Mouse (Mus musculus) Patski (cell line): ENCODE results near the gene Wbp2nl. TPM values are rescaled to one million over a fixed set of nuclear protein-coding genes. Genes with fewer than 3 reads are reported as not detected.
A peak's percentile ranks its signal among the peaks of the same experiment; 100 is the strongest.

ENCODE experiments used
- ATAC-seq: fragments of 100-300 bp; one replicate; pipeline ENCODE4 v1.8.0; 2021
- CTCF ChIA-PET: fragments of 350-600 bp; sonication (Branson Sonifier 250); formaldehyde crosslinking; loops from one replicate; lab custom pipeline; 2022; ENCODE audit warnings: inconsistent platforms; lab: Charles Lee
- POLR2A ChIA-PET: fragments of 350-600 bp; sonication (Branson Sonifier 250); formaldehyde crosslinking; loops from one replicate; lab custom pipeline; 2022; ENCODE audit warnings: antibody characterized with exemption, inconsistent platforms; lab: Charles Lee
- DNase-seq: peaks from one replicate; pipeline ENCODE4 v3.0.0-alpha.2; 2011; ENCODE audit warnings: low read depth, low spot score
- H3K27me3 ChIP-seq: fragments of 371-371 bp; one replicate; pipeline ENCODE4 v1.5.1; 2021
- CTCF ChIP-seq: fragments of 100-300 bp; IDR thresholded peaks from one replicate; pipeline ENCODE4 v1.5.1; 2021
- in situ Hi-C: fragments of 300-500 bp; cut with MboI; formaldehyde crosslinking; loops from 3 replicates; pipeline ENCODE4 v1.11.1; 2018; ENCODE audit warnings: low pct_unique_long_range_greater_than_20kb, mixed read lengths
- polyA plus RNA-seq: library from polyadenylated mRNA; unstranded; gene quantifications from one replicate; pipeline ENCODE4 v1.2.3, GENCODE M21; 2021

The Wbp2nl gene
- polyA plus RNA-seq, 1 experiment from 2014 or later: not detected

- POLR2A ChIA-PET: interaction anchor here (1.4 kb wide), 1 partner anchor 35 kb away, joined by 3 read pairs; no protein-coding TSS in a partner anchor
- TF ChIP-seq CTCF: no peak
- ATAC-seq (no peak), DNase-seq (no peak)
- CTCF ChIA-PET: interaction anchor here (1.8 kb wide), 1 partner anchor 14 kb away, joined by 5 read pairs; the partner anchor contains the start of gene Ndufa6
- H3K27me3 ChIP-seq: no peaks in the 10 kb centered on the region
- in situ Hi-C loops: no loop called here
These were observed 41.0 kb downstream of the Wbp2nl start for GRCm38 (mm10) chr15:82339634-82340254.

- no peak for ATAC-seq
- in situ Hi-C loops: no loop called here
These were observed 41.8 kb downstream of the Wbp2nl start for GRCm38 (mm10) chr15:82340414-82341035.

GRCm38 (mm10) chr15:82341036-82341501, 42.3 kb downstream of the Wbp2nl start:
- in situ Hi-C loops: no loop called here
- ChIA-PET CTCF (no interaction called here), POLR2A (no interaction called here)
- TF ChIP-seq CTCF: no peak
- no peaks in the 10 kb centered on the region for H3K27me3 ChIP-seq
- no peak for DNase-seq
- ATAC-seq: no peak

More at GRCm38 (mm10) chr15:82340414-82341035, 41.8 kb downstream of the Wbp2nl start:
- ChIA-PET CTCF (no interaction called here), POLR2A (interaction anchor here (1.4 kb wide), 1 partner anchor 36 kb away, joined by 3 read pairs; no protein-coding TSS in a partner anchor)
- TF ChIP-seq CTCF: no peak
- DNase-seq: no peak
- H3K27me3 ChIP-seq: no peaks in the 10 kb centered on the region

- no peak for DNase-seq
- in situ Hi-C loops: no loop called here
These were observed 43.2 kb downstream of the Wbp2nl start for GRCm38 (mm10) chr15:82341675-82342542.

GRCm38 (mm10) chr15:82342543-82342935, 43.8 kb downstream of the Wbp2nl start:
- ATAC-seq (no peak), DNase-seq (no peak)
- ChIA-PET POLR2A (no interaction called here), CTCF (no interaction called here)
- no peaks in the 10 kb centered on the region for H3K27me3 ChIP-seq
- in situ Hi-C loops: no loop called here
- TF ChIP-seq CTCF: no peak

More at GRCm38 (mm10) chr15:82341675-82342542, 43.2 kb downstream of the Wbp2nl start:
- TF ChIP-seq CTCF: no peak
- ChIA-PET POLR2A (no interaction called here), CTCF (no interaction called here)
- ATAC-seq: no peak
- no peaks in the 10 kb centered on the region for H3K27me3 ChIP-seq

- in situ Hi-C loops: no loop called here
- ChIA-PET POLR2A (no interaction called here), CTCF (no interaction called here)
- no peaks in the 10 kb centered on the region for H3K27me3 ChIP-seq
- no peak for DNase-seq
- no peak for ATAC-seq
- no peak for TF ChIP-seq CTCF
These were observed 44.9 kb downstream of the Wbp2nl start for GRCm38 (mm10) chr15:82343368-82344287.

- no peak for TF ChIP-seq CTCF
- in situ Hi-C loops: no loop called here
- ChIA-PET CTCF (interaction anchor here (1.0 to 1.8 kb wide), 2 partner anchors 74 to 79 kb away, joined by 3 to 6 read pairs; no protein-coding TSS in a partner anchor), POLR2A (interaction anchor here (1.0 kb wide), 2 partner anchors 9 to 12 kb away, joined by 3 read pairs; no protein-coding TSS in a partner anchor)
- DNase-seq: no peak
- H3K27me3 ChIP-seq: no peaks in the 10 kb centered on the region
- ATAC-seq: no peak
These were observed 46.2 kb downstream of the Wbp2nl start for GRCm38 (mm10) chr15:82344971-82345370.

- CTCF ChIA-PET: interaction anchor here (1.0 to 1.8 kb wide), 3 partner anchors 75 to 84 kb away, joined by 3 to 6 read pairs (median 3); no protein-coding TSS in a partner anchor
- POLR2A ChIA-PET: interaction anchor here (1.0 kb wide), 1 partner anchor 13 kb away, joined by 3 read pairs; no protein-coding TSS in a partner anchor
- ATAC-seq: peak; percentile 91
- TF ChIP-seq CTCF: no peak
- in situ Hi-C loops: no loop called here
- peak; percentile 89 for DNase-seq
- no peaks in the 10 kb centered on the region for H3K27me3 ChIP-seq
These were observed 47.2 kb downstream of the Wbp2nl start for GRCm38 (mm10) chr15:82345820-82346470.
